Mouse (Mus musculus) heart, adult 2 months (tissue): ENCODE data around the gene Olfr1008.

Source experiments
- CTCF ChIP-seq: fragments of 200-600 bp; IDR thresholded peaks from 2 replicates; pipeline ENCODE4 v1.8.1; 2022; ENCODE audit warnings: antibody characterized with exemption, mild to moderate bottlenecking, moderate library complexity
- EP300 ChIP-seq: fragments of 200-500 bp; IDR thresholded peaks from 2 replicates; pipeline ENCODE4 v1.6.1; 2011; ENCODE audit warnings: low read depth, low read length, control low read depth; ENCODE audit not compliant: insufficient read depth
- POLR2A ChIP-seq: fragments of 200-500 bp; IDR thresholded peaks from 2 replicates; pipeline ENCODE4 v1.6.1; 2011; ENCODE audit warnings: mild to moderate bottlenecking, low read depth, low read length, control low read depth; ENCODE audit not compliant: insufficient read depth

- no peak for TF ChIP-seq CTCF
- TF ChIP-seq EP300: no peak
- TF ChIP-seq POLR2A: no peak
These were observed 38.6 kb upstream of the Olfr1008 start, which contains the start of gene Olfr1002 for GRCm38 (mm10) chr2:85650604-85651003.
